Mouse (Mus musculus): ENCODE measurements around the gene Tec. TPM values are rescaled to one million over a fixed set of nuclear protein-coding genes. Genes with fewer than 3 reads are reported as not detected.

Gene Tec
- polyA plus RNA-seq, 1 experiment, result 20.6 TPM

GRCm38 (mm10) chr5:72845928-72846630 is 22.2 kb downstream of the Tec start:
- TF ChIP-seq CTCF (IDR thresholded peaks at IDR 0.05; ENCODE audit: low read depth, low read length) (no peak), EP300 (IDR thresholded peaks at IDR 0.05; ENCODE audit: insufficient read depth, low read depth, low read length) (no peak), POLR2A (IDR thresholded peaks at IDR 0.05; ENCODE audit: insufficient read depth, low read length) (no peak)
- Histone ChIP-seq H3K27ac (ENCODE audit: insufficient read depth, low read length) (no peak overlapping the region), H3K4me3 (ENCODE audit: low read depth, low read length) (no peak overlapping the region), H3K4me1 (ENCODE audit: control insufficient read depth, insufficient read depth, low read length) (no peaks in the 10 kb centered on the region), H3K9me3 (replicated peaks; ENCODE audit: control insufficient read depth, insufficient read depth, low read length, poor library complexity, severe bottlenecking) (peaks cover 7% of the 10 kb centered on the region), H3K27me3 (ENCODE audit: control insufficient read depth, insufficient read depth, low read length, poor library complexity, severe bottlenecking) (no peaks in the 10 kb centered on the region), H3K9ac (ENCODE audit: low read depth, poor library complexity, severe bottlenecking) (no peak overlapping the region), H3K36me3 (ENCODE audit: control insufficient read depth, insufficient read depth, low read length, poor library complexity, severe bottlenecking) (no peaks in the 10 kb centered on the region)

GRCm38 (mm10) chr5:72844776-72845495 is 23.3 kb downstream of the Tec start:
- TF ChIP-seq POLR2A (IDR thresholded peaks at IDR 0.05; ENCODE audit: insufficient read depth, low read length) (no peak), EP300 (IDR thresholded peaks at IDR 0.05; ENCODE audit: insufficient read depth, low read depth, low read length) (no peak), CTCF (IDR thresholded peaks at IDR 0.05; ENCODE audit: low read depth, low read length) (no peak)
- Histone ChIP-seq H3K27me3 (ENCODE audit: control insufficient read depth, insufficient read depth, low read length, poor library complexity, severe bottlenecking) (no peaks in the 10 kb centered on the region), H3K9ac (ENCODE audit: low read depth, poor library complexity, severe bottlenecking) (no peak overlapping the region), H3K36me3 (ENCODE audit: control insufficient read depth, insufficient read depth, low read length, poor library complexity, severe bottlenecking) (no peaks in the 10 kb centered on the region), H3K4me1 (ENCODE audit: control insufficient read depth, insufficient read depth, low read length) (no peaks in the 10 kb centered on the region), H3K4me3 (ENCODE audit: low read depth, low read length) (no peak overlapping the region), H3K9me3 (replicated peaks; ENCODE audit: control insufficient read depth, insufficient read depth, low read length, poor library complexity, severe bottlenecking) (peaks cover 9% of the 10 kb centered on the region), H3K27ac (ENCODE audit: insufficient read depth, low read length) (no peak overlapping the region)

- Histone ChIP-seq H3K27ac (ENCODE audit: insufficient read depth, low read length) (no peak overlapping the region), H3K9me3 (replicated peaks; ENCODE audit: control insufficient read depth, insufficient read depth, low read length, poor library complexity, severe bottlenecking) (peaks cover 9% of the 10 kb centered on the region), H3K9ac (ENCODE audit: low read depth, poor library complexity, severe bottlenecking) (no peak overlapping the region), H3K4me3 (ENCODE audit: low read depth, low read length) (no peak overlapping the region), H3K4me1 (ENCODE audit: control insufficient read depth, insufficient read depth, low read length) (no peaks in the 10 kb centered on the region), H3K36me3 (ENCODE audit: control insufficient read depth, insufficient read depth, low read length, poor library complexity, severe bottlenecking) (no peaks in the 10 kb centered on the region), H3K27me3 (ENCODE audit: control insufficient read depth, insufficient read depth, low read length, poor library complexity, severe bottlenecking) (no peaks in the 10 kb centered on the region)
- TF ChIP-seq CTCF (IDR thresholded peaks at IDR 0.05; ENCODE audit: low read depth, low read length), result no peak
- TF ChIP-seq POLR2A (IDR thresholded peaks at IDR 0.05; ENCODE audit: insufficient read depth, low read length), result no peak
- no peak for TF ChIP-seq EP300 (IDR thresholded peaks at IDR 0.05; ENCODE audit: insufficient read depth, low read depth, low read length)
These were observed 24.0 kb downstream of the Tec start for GRCm38 (mm10) chr5:72844294-72844693.

- TF ChIP-seq CTCF (IDR thresholded peaks at IDR 0.05; ENCODE audit: low read depth, low read length), result no peak
- TF ChIP-seq EP300 (IDR thresholded peaks at IDR 0.05; ENCODE audit: insufficient read depth, low read depth, low read length), result no peak
- H3K27ac ChIP-seq (ENCODE audit: insufficient read depth, low read length), result no peak overlapping the region
- no peaks in the 10 kb centered on the region for H3K4me1 ChIP-seq (ENCODE audit: control insufficient read depth, insufficient read depth, low read length)
- H3K4me3 ChIP-seq (ENCODE audit: low read depth, low read length), result no peak overlapping the region
- no peaks in the 10 kb centered on the region for H3K27me3 ChIP-seq (ENCODE audit: control insufficient read depth, insufficient read depth, low read length, poor library complexity, severe bottlenecking)
- no peak overlapping the region for H3K9ac ChIP-seq (ENCODE audit: low read depth, poor library complexity, severe bottlenecking)
- no peaks in the 10 kb centered on the region for H3K36me3 ChIP-seq (ENCODE audit: control insufficient read depth, insufficient read depth, low read length, poor library complexity, severe bottlenecking)
- peaks cover 2% of the 10 kb centered on the region; the same call in 1 of the 2 replicates for H3K9me3 ChIP-seq (replicated peaks; ENCODE audit: control insufficient read depth, insufficient read depth, low read length, poor library complexity, severe bottlenecking)
These were observed 28.6 kb downstream of the Tec start for GRCm38 (mm10) chr5:72839655-72840054.

GRCm38 (mm10) chr5:72838976-72839375 is 29.3 kb downstream of the Tec start:
- H3K4me3 ChIP-seq (ENCODE audit: low read depth, low read length), result no peak overlapping the region
- H3K4me1 ChIP-seq (ENCODE audit: control insufficient read depth, insufficient read depth, low read length), result no peaks in the 10 kb centered on the region
- no peak overlapping the region for H3K27ac ChIP-seq (ENCODE audit: insufficient read depth, low read length)
- no peaks in the 10 kb centered on the region for H3K36me3 ChIP-seq (ENCODE audit: control insufficient read depth, insufficient read depth, low read length, poor library complexity, severe bottlenecking)
- H3K9ac ChIP-seq (ENCODE audit: low read depth, poor library complexity, severe bottlenecking), result no peak overlapping the region
- no peaks in the 10 kb centered on the region for H3K27me3 ChIP-seq (ENCODE audit: control insufficient read depth, insufficient read depth, low read length, poor library complexity, severe bottlenecking)
- peaks cover 2% of the 10 kb centered on the region; the same call in 1 of the 2 replicates for H3K9me3 ChIP-seq (replicated peaks; ENCODE audit: control insufficient read depth, insufficient read depth, low read length, poor library complexity, severe bottlenecking)
- no peak for TF ChIP-seq POLR2A (IDR thresholded peaks at IDR 0.05; ENCODE audit: insufficient read depth, low read length)
- TF ChIP-seq EP300 (IDR thresholded peaks at IDR 0.05; ENCODE audit: insufficient read depth, low read depth, low read length), result no peak
- no peak for TF ChIP-seq CTCF (IDR thresholded peaks at IDR 0.05; ENCODE audit: low read depth, low read length)

- Histone ChIP-seq H3K4me1 (ENCODE audit: control insufficient read depth, insufficient read depth, low read length) (no peaks in the 10 kb centered on the region), H3K27ac (ENCODE audit: insufficient read depth, low read length) (no peak overlapping the region), H3K9me3 (replicated peaks; ENCODE audit: control insufficient read depth, insufficient read depth, low read length, poor library complexity, severe bottlenecking) (peaks cover 7% of the 10 kb centered on the region), H3K9ac (ENCODE audit: low read depth, poor library complexity, severe bottlenecking) (no peak overlapping the region), H3K36me3 (ENCODE audit: control insufficient read depth, insufficient read depth, low read length, poor library complexity, severe bottlenecking) (no peaks in the 10 kb centered on the region), H3K4me3 (ENCODE audit: low read depth, low read length) (no peak overlapping the region), H3K27me3 (ENCODE audit: control insufficient read depth, insufficient read depth, low read length, poor library complexity, severe bottlenecking) (no peaks in the 10 kb centered on the region)
- no peak for TF ChIP-seq POLR2A (IDR thresholded peaks at IDR 0.05; ENCODE audit: insufficient read depth, low read length)
- no peak for TF ChIP-seq CTCF (IDR thresholded peaks at IDR 0.05; ENCODE audit: low read depth, low read length)
- no peak for TF ChIP-seq EP300 (IDR thresholded peaks at IDR 0.05; ENCODE audit: insufficient read depth, low read depth, low read length)
These were observed 32.6 kb downstream of the Tec start for GRCm38 (mm10) chr5:72835656-72836055.

All from ES-Bruce4 (cell line).